Mouse (Mus musculus) C2C12 (cell line): Measurements from ENCODE around the gene Khdc3. TPM values are rescaled to one million over a fixed set of nuclear protein-coding genes. Genes with fewer than 3 reads are reported as not detected.
"Not testable (repeated sequence)": the region's sequence is repeated elsewhere in the genome, so short reads cannot be mapped to it uniquely, and the experiment has no call there.

ENCODE experiments used
- H3K27me3 ChIP-seq: one replicate; pipeline ENCODE4 v1.6.1; 2011; ENCODE audit not compliant: control insufficient read depth, insufficient read depth, insufficient read length
- H3K36me3 ChIP-seq: one replicate; pipeline ENCODE4 v1.6.1; 2011; ENCODE audit not compliant: control insufficient read depth, insufficient read depth
- H3K4me3 ChIP-seq: one replicate; pipeline ENCODE4 v1.5.1; 2011; ENCODE audit warnings: mild to moderate bottlenecking, control low read depth; ENCODE audit not compliant: poor library complexity, insufficient read depth, severe bottlenecking
- H3K79me2 ChIP-seq: one replicate; pipeline ENCODE4 v1.6.1; 2011; ENCODE audit not compliant: control insufficient read depth, insufficient read depth
- H3K79me3 ChIP-seq: one replicate; pipeline ENCODE4 v1.6.1; 2011; ENCODE audit warnings: low read depth, control low read depth
- H3ac ChIP-seq: one replicate; pipeline ENCODE3; 2011; ENCODE audit warnings: low read depth; ENCODE audit not compliant: control insufficient read depth, insufficient read length
- CEBPB ChIP-seq: IDR thresholded peaks from one replicate; pipeline ENCODE4 v1.6.1; 2011; ENCODE audit warnings: low read depth, mild to moderate bottlenecking, control low read depth, moderate library complexity
- CTCF ChIP-seq: IDR thresholded peaks from one replicate; pipeline ENCODE4 v1.5.1; 2011; ENCODE audit not compliant: control insufficient read depth, insufficient read depth, insufficient read length
- FOSL1 ChIP-seq: IDR thresholded peaks from one replicate; pipeline ENCODE4 v1.8.0; 2011; ENCODE audit warnings: mild to moderate bottlenecking, low read length; ENCODE audit not compliant: poor library complexity, insufficient read depth, severe bottlenecking
- MAX ChIP-seq: IDR thresholded peaks from one replicate; pipeline ENCODE4 v1.6.1; 2011; ENCODE audit warnings: mild to moderate bottlenecking, control low read depth
- MYOD1 ChIP-seq: IDR thresholded peaks from one replicate; pipeline ENCODE4 v1.6.1; 2011; ENCODE audit warnings: low read depth; ENCODE audit not compliant: control insufficient read depth, insufficient read length
- MYOG ChIP-seq: IDR thresholded peaks from one replicate; pipeline ENCODE4 v1.6.1; 2011; ENCODE audit not compliant: control insufficient read depth, insufficient read length; ENCODE audit errors: extremely low read depth
- USF1 ChIP-seq: IDR thresholded peaks from one replicate; pipeline ENCODE4 v1.6.1; 2011; ENCODE audit warnings: low read depth, mild to moderate bottlenecking, control low read depth, moderate library complexity
- polyA plus RNA-seq: library from polyadenylated mRNA; unstranded; fragments of >200 nt; fragmentation: generic; extraction: Trizol; gene quantifications from one replicate; pipeline ENCODE4 v1.2.1, GENCODE M21; 2012; ENCODE audit warnings: missing spikeins

The Khdc3 gene
- polyA plus RNA-seq, 1 experiment = not detected

DNA sequence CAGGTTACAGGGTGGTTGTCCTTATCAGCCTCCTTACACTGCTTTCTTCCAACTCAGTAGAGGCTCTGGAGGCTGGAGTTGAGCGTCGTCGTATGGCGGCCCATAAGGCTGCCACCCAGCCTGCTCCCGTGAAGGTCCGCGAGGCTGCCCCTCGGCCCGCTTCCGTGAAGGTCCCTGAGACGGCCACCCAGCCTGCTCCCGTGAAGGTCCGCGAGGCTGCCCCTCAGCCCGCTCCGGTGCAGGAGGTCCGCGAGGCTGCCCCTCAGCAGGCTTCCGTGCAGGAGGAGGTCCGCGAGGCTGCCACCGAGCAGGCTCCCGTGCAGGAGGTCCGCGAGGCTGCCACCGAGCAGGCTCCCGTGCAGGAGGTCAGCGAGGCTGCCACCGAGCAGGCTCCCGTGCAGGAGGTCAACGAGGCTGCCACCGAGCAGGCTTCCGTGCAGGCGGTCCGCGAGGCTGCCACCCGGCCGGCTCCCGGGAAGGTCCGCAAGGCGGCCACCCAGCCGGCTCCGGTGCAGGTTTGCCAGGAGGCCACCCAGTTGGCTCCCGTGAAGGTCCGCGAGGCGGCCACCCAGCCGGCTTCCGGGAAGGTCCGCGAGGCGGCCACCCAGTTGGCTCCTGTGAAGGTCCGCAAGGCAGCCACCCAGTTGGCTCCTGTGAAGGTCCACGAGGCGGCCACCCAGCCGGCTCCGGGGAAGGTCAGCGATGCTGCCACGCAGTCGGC is 1.7 kb downstream of the Khdc3 start:
- Histone ChIP-seq H3ac (no peak overlapping the region), H3K79me2 (no peaks in the 10 kb centered on the region), H3K36me3 (no peaks in the 10 kb centered on the region), H3K79me3 (no peaks in the 10 kb centered on the region), H3K27me3 (peaks cover 36% of the 10 kb centered on the region), H3K4me3 (no peak overlapping the region)
- TF ChIP-seq MYOD1 = no peak
- TF ChIP-seq MAX = no peak
- no peak for TF ChIP-seq CEBPB
- no peak for TF ChIP-seq CTCF
- TF ChIP-seq MYOG = no peak
- TF ChIP-seq USF1 = no peak
- TF ChIP-seq FOSL1 = no peak

DNA sequence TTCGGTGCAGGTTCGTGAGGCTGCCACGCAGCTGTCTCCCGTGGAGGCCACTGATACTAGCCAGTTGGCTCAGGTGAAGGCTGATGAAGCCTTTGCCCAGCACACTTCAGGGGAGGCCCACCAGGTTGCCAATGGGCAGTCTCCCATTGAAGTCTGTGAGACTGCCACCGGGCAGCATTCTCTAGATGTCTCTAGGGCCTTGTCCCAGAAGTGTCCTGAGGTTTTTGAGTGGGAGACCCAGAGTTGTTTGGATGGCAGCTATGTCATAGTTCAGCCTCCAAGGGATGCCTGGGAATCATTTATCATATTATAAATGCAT is 2.2 kb downstream of the Khdc3 start:
- Histone ChIP-seq H3K36me3 (no peaks in the 10 kb centered on the region), H3K4me3 (no peak overlapping the region), H3K79me2 (no peaks in the 10 kb centered on the region), H3K79me3 (no peaks in the 10 kb centered on the region), H3ac (no peak overlapping the region), H3K27me3 (peaks cover 39% of the 10 kb centered on the region)
- no peak for TF ChIP-seq USF1
- no peak for TF ChIP-seq CEBPB
- TF ChIP-seq FOSL1 = no peak
- no peak for TF ChIP-seq MAX
- TF ChIP-seq MYOD1 = no peak
- no peak for TF ChIP-seq MYOG

DNA sequence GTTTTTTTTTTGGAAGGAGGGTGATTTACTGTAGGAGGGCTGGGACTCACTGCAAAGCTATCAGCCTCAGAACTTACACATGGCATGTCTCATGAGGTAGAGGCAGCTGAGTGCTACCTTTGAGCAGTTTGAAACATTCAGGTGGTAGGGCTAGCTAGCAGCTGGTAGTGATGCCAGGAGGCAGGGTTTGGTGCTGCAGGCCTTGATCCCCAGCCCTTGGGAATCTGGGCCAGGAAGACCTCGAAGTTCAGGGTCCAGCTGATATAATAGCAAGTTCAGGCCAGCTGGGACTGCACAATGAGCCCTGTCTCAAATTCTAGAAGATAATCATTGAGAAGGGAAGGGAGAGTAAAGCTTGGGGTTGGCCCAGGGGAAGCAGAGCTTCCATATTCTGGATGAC is 3.5 kb downstream of the Khdc3 start:
- H3ac ChIP-seq = no peak overlapping the region
- TF ChIP-seq CTCF (no peak), USF1 (no peak), CEBPB (no peak), MAX (no peak), FOSL1 (no peak), MYOG (no peak), MYOD1 (no peak)
- no peaks in the 10 kb centered on the region for H3K36me3 ChIP-seq
- no peaks in the 10 kb centered on the region for H3K79me2 ChIP-seq
- peaks cover 48% of the 10 kb centered on the region for H3K27me3 ChIP-seq
- H3K79me3 ChIP-seq = no peaks in the 10 kb centered on the region
- H3K4me3 ChIP-seq = no peak overlapping the region

DNA sequence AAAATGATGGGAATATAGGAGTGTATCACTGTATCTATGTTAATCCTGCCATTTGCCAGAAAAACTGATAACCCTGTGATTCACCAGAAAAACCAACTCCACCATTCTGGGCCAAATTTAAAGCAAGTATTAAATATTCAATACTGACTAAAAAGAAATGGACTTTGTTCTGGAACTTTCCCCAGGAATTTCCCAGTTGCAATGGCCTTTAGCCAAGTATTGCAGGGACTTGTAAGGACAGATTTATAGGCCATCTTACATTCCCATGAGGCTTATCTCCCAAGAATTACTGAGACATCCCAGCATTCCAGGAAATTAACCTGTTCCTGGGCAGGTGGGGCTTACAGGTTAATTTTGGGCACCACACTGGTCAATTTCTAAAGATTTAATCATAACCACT is 4.1 kb downstream of the Khdc3 start:
- no peak overlapping the region for H3K4me3 ChIP-seq
- no peak overlapping the region for H3ac ChIP-seq
- no peaks in the 10 kb centered on the region for H3K79me3 ChIP-seq
- H3K79me2 ChIP-seq = no peaks in the 10 kb centered on the region
- H3K36me3 ChIP-seq = no peaks in the 10 kb centered on the region
- TF ChIP-seq MYOD1 (no peak), CTCF (no peak), CEBPB (no peak), FOSL1 (no peak), USF1 (no peak), MAX (no peak), MYOG (no peak)
- peaks cover 53% of the 10 kb centered on the region for H3K27me3 ChIP-seq

DNA sequence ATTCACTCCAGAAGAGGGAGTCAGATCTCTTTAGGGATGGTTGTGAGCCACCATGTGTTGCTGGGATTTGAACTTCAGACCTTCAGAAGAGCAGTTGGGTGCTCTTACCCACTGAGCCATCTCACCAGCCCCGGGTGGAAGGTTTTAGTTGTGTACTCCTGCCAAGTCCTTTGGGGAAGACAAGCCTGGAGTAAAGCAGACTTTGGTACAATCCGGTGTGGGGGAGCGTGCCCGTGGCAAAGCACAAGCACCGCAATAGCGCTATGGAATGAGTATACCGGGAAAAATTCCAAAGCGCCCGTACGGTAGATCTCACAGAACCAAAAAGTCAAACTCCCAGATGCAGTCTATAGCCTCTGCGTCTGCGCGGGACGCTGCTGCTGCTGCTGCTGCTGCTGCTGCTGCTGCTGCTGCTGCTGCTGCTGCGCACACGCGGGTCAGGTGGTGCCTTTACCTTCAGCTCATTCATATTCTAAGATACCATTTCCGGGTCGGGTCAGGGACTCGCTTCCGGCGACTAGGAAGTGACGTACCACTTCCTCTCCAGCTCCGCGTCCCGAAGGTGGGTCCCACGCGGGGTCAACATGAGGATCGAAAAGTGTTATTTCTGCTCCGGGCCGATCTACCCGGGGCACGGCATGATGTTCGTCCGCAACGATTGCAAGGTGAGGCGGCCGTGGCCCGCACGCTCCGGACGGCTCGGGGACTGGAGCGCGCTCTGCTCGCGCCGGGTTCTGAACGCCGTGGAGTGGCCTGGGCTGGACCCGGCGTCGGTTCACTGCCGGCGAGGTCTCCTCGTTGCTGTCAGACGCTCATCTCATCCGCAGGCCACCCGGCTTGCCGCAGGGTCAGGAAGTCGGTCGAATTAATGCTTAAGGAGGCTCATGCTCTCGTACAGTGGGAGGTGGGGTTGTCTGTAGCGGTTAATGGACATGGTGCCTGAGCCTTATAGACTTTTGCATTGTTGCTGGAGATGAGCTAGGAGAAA is 11.6 kb downstream of the Khdc3 start, which contains the start of gene Rsl24d1:
Gene Rsl24d1, plus strand, starts transcription at position 508 of the 988 bp plus-strand sequence.
- Histone ChIP-seq H3K27me3 (peaks cover 18% of the 10 kb centered on the region), H3ac (peak within 1 kb of the TSS; percentile 95), H3K4me3 (peak within 1 kb of the TSS; percentile 63), H3K79me3 (peaks cover 21% of the 10 kb centered on the region), H3K79me2 (peaks cover 34% of the 10 kb centered on the region), H3K36me3 (peaks cover 21% of the 10 kb centered on the region)
- no peak for TF ChIP-seq MYOG
- peak; percentile 27 for TF ChIP-seq USF1

DNA sequence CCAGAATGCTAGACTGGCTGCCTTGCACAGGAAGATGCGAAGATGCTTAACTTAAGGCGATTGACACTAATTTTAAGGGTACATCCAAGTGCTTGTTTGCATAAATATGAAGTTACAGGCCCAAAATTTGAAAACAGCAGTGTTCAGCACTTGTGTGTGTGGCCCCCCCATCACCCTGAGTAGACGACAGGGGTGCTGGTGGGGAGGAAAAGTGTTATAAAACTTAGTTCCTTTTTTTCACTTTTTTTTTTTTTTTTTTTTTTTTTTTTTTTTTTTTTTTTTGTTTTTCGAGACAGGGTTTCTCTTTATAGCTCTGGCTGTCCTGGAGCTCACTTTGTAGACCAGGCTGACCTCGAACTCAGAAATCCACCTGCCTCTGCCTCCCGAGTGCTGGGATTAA is 15.1 kb downstream of the Khdc3 start:
- Histone ChIP-seq H3K36me3 (peaks cover 36% of the 10 kb centered on the region), H3K79me3 (peaks cover 23% of the 10 kb centered on the region), H3K79me2 (peaks cover 34% of the 10 kb centered on the region)
- H3K27me3 ChIP-seq, H3ac ChIP-seq, H3K4me3 ChIP-seq: not testable (repeated sequence)
